Comparison of ENCODE assay signal across 8 mouse cellular contexts in genomic region chr3:38934780-38935179, GRCm38 (mm10). TPM values are rescaled to one million over a fixed set of nuclear protein-coding genes. Genes with fewer than 3 reads are reported as not detected.
DNase-seq lines count a peak whose midpoint lies in the region; ATAC-seq and TF ChIP-seq lines count a peak whose summit lies in the region.

No protein-coding gene starts in this region.

- no peaks in the 10 kb centered on the region for H3K4me1 ChIP-seq in lung, embryonic 14.5 days (ENCODE audit: insufficient read depth)
- H3K4me1 ChIP-seq in lung, postnatal 0 days (ENCODE audit: insufficient read depth, low read depth, low read length) = no peaks in the 10 kb centered on the region
- peaks cover 12% of the 10 kb centered on the region for H3K4me1 ChIP-seq in forebrain, embryonic 14.5 days (ENCODE audit: control insufficient read depth, insufficient read depth, low read length)
- no peaks in the 10 kb centered on the region for H3K4me1 ChIP-seq in hindbrain, postnatal 0 days (ENCODE audit: insufficient read depth, low read length)
- peaks cover 43% of the 10 kb centered on the region for H3K4me1 ChIP-seq in neural tube, embryonic 15.5 days
- peaks cover 10% of the 10 kb centered on the region for H3K4me1 ChIP-seq in heart, adult 2 months (ENCODE audit: control insufficient read depth, insufficient read depth, low read length)

- intact Hi-C loops in heart, adult 2 months (cut with DNase I) = loop anchor here (2.0 to 5.0 kb wide), 2 partner anchors 14 to 288 kb away; no protein-coding TSS in a partner anchor

- H3K36me3 ChIP-seq in lung, embryonic 14.5 days (ENCODE audit: insufficient read depth) = no peaks in the 10 kb centered on the region
- H3K36me3 ChIP-seq in lung, postnatal 0 days (ENCODE audit: insufficient read depth, low read length) = no peaks in the 10 kb centered on the region
- no peaks in the 10 kb centered on the region for H3K36me3 ChIP-seq in forebrain, embryonic 14.5 days (ENCODE audit: control insufficient read depth, insufficient read depth, low read length)
- H3K36me3 ChIP-seq in hindbrain, postnatal 0 days (ENCODE audit: insufficient read depth, low read length) = no peaks in the 10 kb centered on the region
- H3K36me3 ChIP-seq in neural tube, embryonic 15.5 days = no peaks in the 10 kb centered on the region
- peaks cover 15% of the 10 kb centered on the region for H3K36me3 ChIP-seq in heart, adult 2 months (ENCODE audit: control insufficient read depth, insufficient read depth, low read length)

- no peaks in the 10 kb centered on the region for H3K27me3 ChIP-seq in lung, embryonic 14.5 days (ENCODE audit: insufficient read depth, low read length)
- no peaks in the 10 kb centered on the region for H3K27me3 ChIP-seq in lung, postnatal 0 days (replicated peaks; ENCODE audit: insufficient read depth, low read length)
- H3K27me3 ChIP-seq in forebrain, embryonic 14.5 days (replicated peaks; ENCODE audit: control insufficient read depth, insufficient read depth, low read length) = no peaks in the 10 kb centered on the region
- no peaks in the 10 kb centered on the region for H3K27me3 ChIP-seq in hindbrain, postnatal 0 days (ENCODE audit: insufficient read depth, low read length)
- no peaks in the 10 kb centered on the region for H3K27me3 ChIP-seq in neural tube, embryonic 15.5 days (replicated peaks)
- no peaks in the 10 kb centered on the region for H3K27me3 ChIP-seq in heart, adult 2 months (ENCODE audit: control insufficient read depth, insufficient read depth, low read length)

- TF ChIP-seq CTCF in lung, embryonic 14.5 days (IDR thresholded peaks at IDR 0.05; ENCODE audit: low read depth) = no peak
- no peak for TF ChIP-seq CTCF in lung, postnatal 0 days (IDR thresholded peaks at IDR 0.05)
- TF ChIP-seq CTCF in hindbrain, postnatal 0 days (IDR thresholded peaks at IDR 0.05; ENCODE audit: low read depth) = no peak
- no peak for TF ChIP-seq CTCF in heart, adult 2 months (IDR thresholded peaks at IDR 0.05)

- no peaks in the 10 kb centered on the region for H3K79me2 ChIP-seq in heart, adult 2 months (replicated peaks; ENCODE audit: control insufficient read depth, insufficient read depth, low read length)

- H3K4me2 ChIP-seq in lung, embryonic 14.5 days = no peak overlapping the region
- no peak overlapping the region for H3K4me2 ChIP-seq in lung, postnatal 0 days (replicated peaks; ENCODE audit: low read depth, low read length)
- H3K4me2 ChIP-seq in forebrain, embryonic 14.5 days (ENCODE audit: low read length) = no peak overlapping the region
- no peak overlapping the region for H3K4me2 ChIP-seq in hindbrain, postnatal 0 days (ENCODE audit: low read depth, low read length)
- peak overlapping the region; percentile 16; the same call in 1 of the 2 replicates for H3K4me2 ChIP-seq in neural tube, embryonic 15.5 days

- H3K9me3 ChIP-seq in lung, embryonic 14.5 days (ENCODE audit: low read depth, low read length) = no peaks in the 10 kb centered on the region
- H3K9me3 ChIP-seq in lung, postnatal 0 days (ENCODE audit: low read length) = no peaks in the 10 kb centered on the region
- no peaks in the 10 kb centered on the region for H3K9me3 ChIP-seq in forebrain, embryonic 14.5 days (replicated peaks; ENCODE audit: control insufficient read depth, low read length)
- H3K9me3 ChIP-seq in hindbrain, postnatal 0 days (ENCODE audit: low read length) = no peaks in the 10 kb centered on the region
- no peaks in the 10 kb centered on the region for H3K9me3 ChIP-seq in neural tube, embryonic 15.5 days (replicated peaks)

- peak; percentile 59 for ATAC-seq in lung, embryonic 14.5 days (ENCODE audit: insufficient read depth)
- ATAC-seq in lung, postnatal 0 days = no peak
- peak; percentile 90 for ATAC-seq in forebrain, embryonic 14.5 days
- ATAC-seq in hindbrain, postnatal 0 days = no peak
- ATAC-seq in neural tube, embryonic 15.5 days (ENCODE audit: low FRiP score) = no peak

- 41% methylated on average over 7 of the region's 7 CpGs for WGBS in lung, embryonic 14.5 days
- 62% methylated on average over 7 of the region's 7 CpGs for WGBS in lung, postnatal 0 days
- 24% methylated on average over 7 of the region's 7 CpGs for WGBS in forebrain, embryonic 14.5 days
- 28% methylated on average over 7 of the region's 7 CpGs for WGBS in hindbrain, postnatal 0 days
- WGBS in neural tube, embryonic 15.5 days = 29% methylated on average over 7 of the region's 7 CpGs
- 67% methylated on average over 7 of the region's 7 CpGs for WGBS in heart, adult 2 months

- DNase-seq in lung, embryonic 14.5 days = peak; percentile 76
- DNase-seq in lung, postnatal 0 days (ENCODE audit: low spot score) = no peak
- peak; percentile 89 for DNase-seq in forebrain, embryonic 14.5 days (ENCODE audit: low spot score)
- peak; percentile 61 for DNase-seq in hindbrain, postnatal 0 days (ENCODE audit: low spot score)
- DNase-seq in heart, adult 2 months = no peak
- DNase-seq in adrenal gland, adult 18-20 months (ENCODE audit: low spot score in 2 of 2) = no peak
- no peak for DNase-seq in kidney, adult 9 months

- no peak for TF ChIP-seq EP300 in lung, postnatal 0 days (IDR thresholded peaks at IDR 0.05)
- TF ChIP-seq EP300 in heart, adult 2 months (IDR thresholded peaks at IDR 0.05; ENCODE audit: insufficient read depth, low read depth, low read length) = no peak

- H3K27ac ChIP-seq in lung, embryonic 14.5 days (ENCODE audit: low read depth) = peak overlapping the region; percentile 46; the same call in 1 of the 2 replicates
- no peak overlapping the region for H3K27ac ChIP-seq in lung, postnatal 0 days (ENCODE audit: low read length)
- no peak overlapping the region; the same call in 1 of the 2 replicates for H3K27ac ChIP-seq in forebrain, embryonic 14.5 days (ENCODE audit: low read depth, low read length)
- H3K27ac ChIP-seq in hindbrain, postnatal 0 days = no peak overlapping the region
- 0 out of 2 replicates have a peak overlapping the region, but pooled peaks have one; percentile 23 for H3K27ac ChIP-seq in neural tube, embryonic 15.5 days (replicated peaks)
- H3K27ac ChIP-seq in heart, adult 2 months = no peak overlapping the region

- no peak overlapping the region for H3K4me3 ChIP-seq in lung, embryonic 14.5 days (ENCODE audit: low read depth, low read length)
- H3K4me3 ChIP-seq in lung, postnatal 0 days (ENCODE audit: low read depth, low read length) = no peak overlapping the region
- H3K4me3 ChIP-seq in forebrain, embryonic 14.5 days (ENCODE audit: low read depth, low read length) = no peak overlapping the region
- no peak overlapping the region for H3K4me3 ChIP-seq in hindbrain, postnatal 0 days (ENCODE audit: low read length)
- no peak overlapping the region for H3K4me3 ChIP-seq in neural tube, embryonic 15.5 days (replicated peaks)
- no peak overlapping the region for H3K4me3 ChIP-seq in heart, adult 2 months

- no peak overlapping the region for H3K9ac ChIP-seq in lung, embryonic 14.5 days
- no peak overlapping the region for H3K9ac ChIP-seq in lung, postnatal 0 days (replicated peaks; ENCODE audit: low read depth)
- no peak overlapping the region for H3K9ac ChIP-seq in forebrain, embryonic 14.5 days (ENCODE audit: low read length)
- H3K9ac ChIP-seq in hindbrain, postnatal 0 days (replicated peaks; ENCODE audit: low read length) = no peak overlapping the region
- no peak overlapping the region for H3K9ac ChIP-seq in neural tube, embryonic 15.5 days (replicated peaks)
- no peak overlapping the region for H3K9ac ChIP-seq in heart, adult 2 months (ENCODE audit: low read depth, low read length)

- TF ChIP-seq POLR2A in heart, adult 2 months (IDR thresholded peaks at IDR 0.05; ENCODE audit: insufficient read depth, low read depth, low read length) = no peak

RNA-seq across cellular contexts. Expression of gene Fat4, which starts 48.0 kb away (rescaled TPM):
- 9.3 and 9.7 TPM in 2 replicates for polyA plus RNA-seq in lung, embryonic 14.5 days (2014; fragmentation: Nextera tagmentation; extraction: Ambion mirVana)
- 3.3 and 3.5 TPM in 2 replicates for polyA plus RNA-seq in lung, postnatal 0 days (2015; fragmentation: Nextera tagmentation; extraction: Ambion mirVana)
- 10.0 and 11.8 TPM in 2 replicates for polyA plus RNA-seq in forebrain, embryonic 14.5 days (2014; fragmentation: Nextera tagmentation; extraction: Ambion mirVana)
- total RNA-seq in hindbrain, postnatal 0 days (2014; rRNA removed) = 66.0 and 75.0 TPM in 2 replicates
- 4.1 and 4.2 TPM in 2 replicates for polyA plus RNA-seq in hindbrain, postnatal 0 days (2015; fragmentation: Nextera tagmentation; extraction: Ambion mirVana)
- 10.6 and 11.8 TPM in 2 replicates for polyA plus RNA-seq in neural tube, embryonic 15.5 days (2015; fragmentation: Nextera tagmentation; extraction: Ambion mirVana)
- 1 to 10 TPM; 5.1 TPM for total RNA-seq in heart, adult 2 months (2021)
- 1.9 and 3.5 TPM in 2 replicates for polyA plus RNA-seq in heart, adult 2 months (2012; rRNA removed)
- total RNA-seq in adrenal gland, adult 18-20 months (2021) = 10 to 100 TPM in 1 of 2 experiments, 1 to 10 TPM in 1; 3.0 to 12.2 TPM

Comparison
In these comparisons a context has a peak if more than half of its experiments do, and no peak if none do; other contexts are left out.
1. ATAC-seq: peak in lung, embryonic 14.5 days (single experiment) and forebrain, embryonic 14.5 days (single experiment); none in lung, postnatal 0 days (single experiment), hindbrain, postnatal 0 days (single experiment) and neural tube, embryonic 15.5 days (single experiment).
2. DNase-seq: peak in lung, embryonic 14.5 days (single experiment), forebrain, embryonic 14.5 days (single experiment) and hindbrain, postnatal 0 days (single experiment); none in lung, postnatal 0 days (single experiment), heart, adult 2 months (0 of 2), adrenal gland, adult 18-20 months (0 of 2) and kidney, adult 9 months (single experiment).
3. H3K27ac ChIP-seq: peak in lung, embryonic 14.5 days (single experiment) and neural tube, embryonic 15.5 days (single experiment); none in lung, postnatal 0 days (single experiment), forebrain, embryonic 14.5 days (single experiment), hindbrain, postnatal 0 days (single experiment) and heart, adult 2 months (single experiment).